Mouse (Mus musculus) layer of hippocampus, adult 8-10 months (tissue): ENCODE data around the gene Farp2. TPM values are rescaled to one million over a fixed set of nuclear protein-coding genes. Genes with fewer than 3 reads are reported as not detected.

Source experiments
- DNase-seq, 2 experiments: peaks; one replicate each; pipeline ENCODE4 v3.0.0; 2022; ENCODE audit warnings: low spot score in 2 of 2
- total RNA-seq, 4 experiments: library from RNA; stranded (reverse); gene quantifications; 2 replicates each; pipeline ENCODE4 v1.2.4; 2022

Farp2 gene
- total RNA-seq, 4 experiments from 2014 or later = 12.2 to 14.6 (median 13.8) TPM

DNA sequence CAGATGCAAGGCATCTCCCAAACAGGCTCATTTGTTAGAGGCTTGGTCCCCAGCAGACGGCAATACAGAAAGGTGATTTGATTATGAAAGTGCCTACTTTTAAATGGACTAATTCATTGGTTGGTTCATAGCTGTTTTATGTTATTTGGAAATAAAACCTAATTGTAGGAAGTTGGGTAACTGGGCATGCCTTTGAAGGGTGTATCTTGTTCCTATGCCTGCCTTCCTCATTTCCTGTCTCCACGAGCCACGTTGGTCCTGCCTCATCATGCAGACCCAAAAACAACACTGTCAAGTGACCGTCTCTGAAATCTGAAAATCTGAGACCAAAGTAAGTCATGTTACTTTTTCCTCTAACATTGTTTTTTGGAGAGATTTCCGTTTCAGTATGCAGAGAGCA lies 39.5 kb downstream of the Farp2 start:
- no peak for DNase-seq

DNA sequence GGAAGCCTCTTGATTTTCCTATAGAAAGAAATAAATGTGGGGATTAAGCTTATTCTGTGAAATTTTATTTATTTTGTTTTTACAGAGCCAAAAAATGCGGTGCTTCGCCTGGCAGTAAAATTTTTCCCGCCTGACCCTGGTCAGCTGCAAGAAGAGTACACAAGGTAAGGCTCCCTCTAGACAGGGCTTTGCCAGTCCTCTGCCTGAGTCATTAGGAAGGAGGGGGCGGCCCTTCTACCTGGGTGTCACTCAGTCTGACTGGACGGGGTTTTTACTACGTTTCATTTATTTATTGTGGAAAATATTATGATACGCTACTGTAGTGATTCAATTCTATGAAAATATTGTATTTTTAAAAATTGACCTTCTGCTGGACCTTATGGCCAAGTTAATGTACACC lies 51.3 kb downstream of the Farp2 start:
- no peak for DNase-seq

DNA sequence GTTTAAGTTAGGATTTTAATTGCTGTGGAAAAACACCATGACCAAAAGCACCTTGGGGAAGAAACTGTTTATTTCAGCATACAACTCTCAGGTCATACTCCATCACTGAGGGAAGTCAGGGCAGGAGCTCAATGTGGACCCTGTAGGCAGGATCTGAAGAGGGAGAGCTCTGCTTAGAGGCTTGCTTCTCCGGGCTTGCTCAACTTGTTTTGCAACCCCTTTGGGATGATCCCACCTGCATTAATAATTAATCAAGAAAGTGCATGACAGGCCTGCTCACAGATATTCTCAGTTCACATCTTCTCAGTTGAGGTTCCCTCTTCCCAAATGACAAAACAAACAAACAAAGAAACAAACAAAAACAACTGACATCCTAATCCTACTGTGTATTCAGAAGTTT lies 51.8 kb downstream of the Farp2 start:
- DNase-seq = no peak

DNA sequence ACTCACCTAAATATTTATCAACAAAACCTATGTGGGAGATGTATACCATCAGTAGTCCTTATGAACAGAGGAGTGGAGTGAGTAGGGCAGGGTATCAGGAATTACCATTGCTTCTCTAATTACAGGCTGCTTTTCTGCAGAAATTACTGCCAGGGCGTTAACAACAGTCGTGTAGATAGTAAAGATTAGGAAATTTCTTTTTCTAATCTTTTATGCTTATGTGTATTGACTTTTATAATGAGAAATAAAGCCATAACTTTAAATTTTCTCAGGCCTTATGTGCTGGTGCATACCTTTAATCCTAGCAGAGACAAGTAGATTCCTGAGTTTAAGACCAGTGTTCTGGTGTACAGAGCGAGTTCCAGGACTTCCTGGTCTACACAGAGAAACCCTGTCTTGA lies 52.9 kb downstream of the Farp2 start:
- DNase-seq = no peak

DNA sequence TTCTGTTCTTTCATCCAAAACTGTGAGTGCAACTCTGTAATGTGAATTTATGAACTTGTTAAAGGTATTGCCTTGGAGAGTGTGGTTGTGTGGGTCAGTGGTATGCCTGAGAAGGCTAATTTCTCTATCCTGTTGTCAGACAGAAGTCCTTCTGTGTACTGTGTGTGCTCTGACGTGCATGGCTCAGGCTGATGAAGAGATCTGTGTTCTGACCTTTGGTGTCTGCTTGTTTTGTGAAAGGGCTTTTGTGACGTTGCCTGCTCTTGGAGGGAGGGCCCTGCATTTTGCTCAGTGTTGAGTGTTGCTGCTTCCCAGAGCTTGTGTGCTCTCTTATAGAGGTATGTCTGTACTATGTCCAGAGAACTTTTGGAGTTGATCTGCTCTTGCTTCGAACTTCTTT lies 55.1 kb downstream of the Farp2 start:
- DNase-seq = no peak

DNA sequence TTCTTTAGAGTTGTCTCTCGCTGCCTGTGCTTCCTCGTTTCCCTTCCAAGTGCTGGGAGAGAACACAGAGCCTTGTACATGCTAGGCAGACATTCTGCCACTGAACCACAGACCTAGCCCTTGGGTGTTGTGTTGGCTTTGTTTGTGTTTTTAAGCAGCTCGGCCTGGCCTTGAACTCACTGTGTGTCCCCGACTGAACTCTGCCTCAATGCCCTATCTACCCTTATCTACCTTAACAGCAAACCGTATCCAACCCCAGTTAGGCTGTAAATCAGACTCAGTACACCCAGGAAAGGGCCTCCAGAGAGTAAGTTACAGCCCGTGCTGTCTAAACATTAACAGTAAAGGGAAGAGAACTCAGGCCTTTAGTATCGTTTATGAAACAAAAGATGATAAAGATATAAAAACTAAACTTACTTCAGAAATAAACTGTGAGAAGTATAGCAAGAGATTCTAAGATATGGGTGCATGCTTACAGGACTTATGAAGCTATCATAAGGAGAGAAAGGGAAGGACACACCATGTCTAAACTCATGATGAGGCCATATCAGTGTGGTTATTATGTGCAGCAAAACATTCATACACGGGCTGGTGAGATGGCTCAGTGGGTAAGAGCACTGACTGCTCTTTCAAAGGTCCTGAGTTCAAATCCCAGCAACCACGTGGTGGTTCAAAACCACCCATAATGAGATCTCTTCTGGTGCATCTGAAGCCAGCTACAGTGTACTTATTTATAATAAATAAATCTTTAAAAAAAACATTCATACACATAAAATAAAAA lies 56.0 kb downstream of the Farp2 start:
- no peak for DNase-seq

DNA sequence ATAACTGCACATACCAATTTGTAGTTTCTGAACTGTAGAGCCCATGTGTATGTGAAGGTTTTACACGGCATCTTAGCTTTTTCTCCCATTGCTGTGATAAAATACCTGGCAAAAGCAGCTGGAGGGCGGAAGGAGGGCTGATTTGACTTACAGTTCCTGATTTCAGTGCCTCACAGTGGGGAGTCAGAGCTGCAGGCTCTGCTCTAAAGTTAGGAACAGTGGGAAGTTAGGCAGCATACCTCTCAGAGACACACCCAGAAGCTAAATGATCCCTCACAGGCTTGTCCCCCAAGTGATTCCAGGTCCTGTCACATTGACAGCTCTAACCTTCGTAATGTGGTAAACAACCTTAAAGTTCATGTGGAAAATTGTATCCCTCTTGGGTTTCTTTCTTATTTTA lies 65.2 kb downstream of the Farp2 start:
- DNase-seq = no peak

DNA sequence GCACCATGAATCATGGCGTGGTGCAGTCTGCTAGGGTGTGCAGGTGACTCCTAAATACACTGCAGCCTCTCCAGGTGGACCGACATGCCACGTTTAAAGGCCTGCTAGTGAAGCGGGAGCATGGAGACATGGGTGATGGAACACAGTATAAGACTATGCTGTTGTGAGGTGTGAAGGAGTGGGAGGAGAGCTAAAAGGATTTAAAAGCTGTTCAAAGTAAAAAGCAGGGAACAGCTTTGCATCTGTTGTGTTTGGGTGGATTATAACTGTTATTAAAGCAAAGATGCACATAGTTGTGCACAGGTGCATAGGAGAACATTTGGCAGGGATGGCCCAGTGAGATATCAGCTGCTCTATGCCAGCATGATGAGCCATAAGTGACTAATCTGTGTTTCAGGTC lies 66.0 kb downstream of the Farp2 start:
- peak; percentile 54 to 61 for DNase-seq

DNA sequence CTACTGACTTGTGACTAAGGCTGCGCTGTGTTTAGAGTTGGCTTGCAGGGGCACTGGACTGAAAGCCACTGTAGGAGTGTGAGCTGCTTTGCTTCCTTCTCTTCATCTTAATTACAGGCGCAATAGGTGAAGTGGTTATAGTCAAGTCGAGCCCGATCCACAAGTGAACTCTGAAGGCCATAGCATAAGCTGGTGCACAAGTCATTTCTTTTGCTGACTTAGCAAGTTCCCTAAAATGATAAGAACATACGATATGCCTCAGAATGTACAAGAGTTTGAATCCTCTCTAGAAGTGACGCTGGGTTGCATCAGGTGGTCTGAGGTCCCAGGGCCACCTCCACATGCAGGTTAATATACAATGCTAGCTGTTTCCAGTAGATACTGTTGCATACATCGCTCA lies 69.7 kb downstream of the Farp2 start:
- DNase-seq = no peak

DNA sequence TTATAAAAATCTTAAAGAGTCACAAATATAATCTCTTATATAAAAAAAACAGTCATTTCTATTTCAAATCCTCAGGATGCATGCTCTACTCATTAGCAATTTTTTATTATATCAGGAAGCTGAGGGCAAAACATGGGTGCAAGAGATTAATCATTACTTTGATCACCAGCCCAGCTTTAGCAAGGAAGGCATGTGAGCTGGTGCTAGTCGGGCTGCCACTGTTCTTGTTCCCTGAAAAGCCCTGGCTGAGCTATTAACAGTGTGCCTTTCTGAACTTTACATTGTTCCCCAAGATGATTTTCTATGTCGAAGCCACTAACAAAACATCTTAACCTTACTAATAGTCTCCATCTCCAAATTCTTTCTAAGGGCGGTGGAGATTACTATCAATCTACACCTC lies 76.5 kb downstream of the Farp2 start:
- no peak for DNase-seq

DNA sequence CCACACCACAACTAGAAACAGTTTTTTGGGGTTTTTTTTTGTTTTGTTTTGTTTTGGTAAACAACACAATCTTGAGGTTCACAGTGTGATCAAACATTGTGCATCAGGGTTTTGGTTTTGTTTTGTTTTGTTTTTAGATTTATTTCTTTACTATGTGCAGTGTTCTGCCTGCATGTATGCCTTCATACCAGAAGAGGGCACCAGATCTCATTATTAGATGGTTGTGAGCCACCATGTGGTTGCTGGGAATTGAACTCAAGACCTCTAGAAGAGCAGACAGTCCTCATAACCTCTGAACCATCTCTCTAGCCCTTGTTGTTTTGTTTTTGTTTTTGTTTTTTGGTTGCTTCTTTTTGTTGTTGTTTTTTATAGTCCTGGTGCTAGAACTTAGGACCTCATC lies 82.1 kb downstream of the Farp2 start:
- DNase-seq = no peak

DNA sequence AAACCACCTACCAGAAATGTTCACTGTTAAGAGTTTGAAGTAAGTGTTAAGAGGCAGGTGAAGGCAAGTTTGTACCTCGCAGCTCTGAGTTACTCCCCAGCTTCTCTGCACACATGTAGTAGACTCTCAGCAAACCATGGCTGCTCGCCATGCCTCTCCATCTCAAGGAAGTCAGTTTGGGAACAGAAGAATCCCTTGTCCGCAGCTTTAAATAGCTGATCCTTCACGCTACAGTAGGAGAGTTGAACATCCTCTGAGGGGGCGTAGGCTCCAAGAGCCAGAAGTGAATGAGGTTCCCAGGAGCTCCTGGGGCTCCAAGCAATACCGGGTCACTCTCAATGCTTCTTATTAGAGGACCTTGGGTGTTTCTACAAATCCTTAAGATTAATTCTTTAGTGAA lies 84.0 kb downstream of the Farp2 start:
- no peak for DNase-seq

DNA sequence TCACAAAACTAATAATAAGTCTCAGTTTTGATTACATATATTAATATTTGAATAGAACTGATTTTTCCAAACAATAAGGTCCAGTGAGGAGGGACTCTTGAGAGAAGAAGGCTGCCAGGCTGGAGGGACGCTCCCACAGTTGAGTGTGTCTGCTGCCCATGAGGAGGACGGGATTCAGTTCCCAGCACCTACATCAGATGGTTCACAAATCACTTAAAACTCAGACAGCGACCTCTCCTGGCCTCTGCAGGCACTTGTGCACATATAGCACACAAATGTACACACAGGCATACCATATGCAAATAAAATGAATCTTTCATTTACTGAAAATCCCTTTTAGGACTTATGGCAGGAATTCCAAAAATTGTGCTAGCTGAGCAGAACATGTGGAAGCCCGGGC lies 91.0 kb downstream of the Farp2 start:
- no peak for DNase-seq

DNA sequence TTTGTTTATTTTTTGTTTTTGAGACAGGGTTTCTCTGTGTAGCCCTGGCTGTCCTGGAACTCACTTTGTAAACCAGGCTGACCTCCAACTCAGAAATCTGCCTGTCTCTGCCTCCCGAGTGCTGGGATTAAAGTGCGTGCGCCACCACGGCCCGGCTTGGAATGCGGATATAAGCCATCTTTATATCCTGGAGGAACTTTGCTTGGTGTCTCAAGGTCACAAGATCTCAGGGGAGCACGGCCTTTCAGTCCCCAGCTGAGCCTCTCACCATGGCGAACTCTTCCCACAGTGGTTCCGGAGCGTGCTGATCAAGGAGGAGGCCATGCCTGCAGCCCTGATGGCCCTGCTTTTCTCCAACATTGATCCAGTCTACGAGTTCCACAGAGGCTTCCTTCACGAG lies 92.0 kb downstream of the Farp2 start:
- DNase-seq = no peak

DNA sequence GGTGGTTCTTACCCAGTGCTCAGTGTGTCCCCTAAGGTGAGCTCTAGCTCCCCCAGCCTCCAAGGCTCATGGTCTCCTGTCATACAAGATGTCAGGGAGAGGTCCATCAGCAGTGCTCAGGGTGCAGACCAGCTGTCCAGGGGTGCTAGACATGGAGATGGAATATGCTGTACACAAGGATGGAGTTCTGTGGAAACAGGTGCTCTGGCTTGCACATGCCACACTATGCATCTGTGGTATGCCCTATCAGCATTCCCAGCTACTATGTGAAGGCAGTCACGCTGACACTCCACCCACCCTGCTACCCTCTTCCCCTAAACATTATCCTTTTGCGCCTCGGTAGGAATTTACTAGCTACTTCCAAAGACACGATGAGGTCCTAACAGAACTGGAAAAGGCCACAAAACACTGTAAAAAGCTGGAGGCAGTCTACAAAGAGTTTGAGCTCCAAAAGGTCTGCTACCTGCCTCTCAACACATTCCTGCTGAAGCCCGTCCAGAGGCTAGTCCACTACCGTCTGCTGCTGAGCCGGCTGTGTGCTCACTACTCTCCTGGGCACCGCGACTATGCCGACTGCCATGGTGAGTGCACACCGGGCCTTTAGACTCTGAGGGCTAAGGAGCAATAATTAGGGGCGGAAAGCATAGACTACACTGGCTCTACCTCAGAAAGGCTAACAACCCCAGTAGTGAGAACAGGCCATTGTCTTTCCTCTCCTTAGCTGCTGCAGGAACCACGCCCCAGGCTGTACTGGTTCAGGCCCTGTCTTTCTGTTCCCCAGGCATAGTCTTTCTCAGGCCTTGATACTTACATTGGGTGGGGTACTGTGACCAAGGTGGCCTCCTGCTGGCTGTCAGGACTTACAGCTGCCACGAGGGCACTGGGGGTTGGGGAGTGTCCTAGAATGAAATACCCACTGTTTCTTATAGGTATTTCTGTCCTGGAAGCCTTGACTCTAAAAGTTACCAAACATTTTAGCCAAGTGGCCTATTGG lies 95.5 kb downstream of the Farp2 start:
- no peak for DNase-seq

DNA sequence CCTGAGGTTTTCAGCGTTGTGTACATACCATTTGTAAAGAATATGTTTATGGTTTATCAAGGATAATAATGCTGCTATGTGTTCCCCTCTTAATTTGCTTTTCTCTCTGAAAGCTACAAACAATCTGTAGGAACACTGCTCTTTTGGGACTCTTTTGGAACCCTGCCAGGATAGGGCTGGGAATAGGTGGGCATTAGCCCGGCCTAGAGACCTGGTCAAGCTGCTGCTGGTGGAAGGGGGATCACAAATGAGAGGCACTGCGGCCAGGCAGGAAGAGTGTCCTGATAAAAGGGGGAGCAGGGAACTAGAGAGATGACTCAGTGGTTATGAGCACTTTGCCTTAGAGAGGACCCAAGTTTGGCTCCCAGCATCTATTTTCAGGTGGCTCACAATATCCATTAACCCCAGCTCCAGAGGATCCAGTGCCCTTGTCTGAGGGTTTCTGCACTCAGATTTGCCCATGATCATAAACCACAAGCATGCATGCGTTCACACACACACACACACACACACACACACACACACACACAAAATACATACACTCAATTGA lies 96.9 kb downstream of the Farp2 start:
- no peak for DNase-seq

DNA sequence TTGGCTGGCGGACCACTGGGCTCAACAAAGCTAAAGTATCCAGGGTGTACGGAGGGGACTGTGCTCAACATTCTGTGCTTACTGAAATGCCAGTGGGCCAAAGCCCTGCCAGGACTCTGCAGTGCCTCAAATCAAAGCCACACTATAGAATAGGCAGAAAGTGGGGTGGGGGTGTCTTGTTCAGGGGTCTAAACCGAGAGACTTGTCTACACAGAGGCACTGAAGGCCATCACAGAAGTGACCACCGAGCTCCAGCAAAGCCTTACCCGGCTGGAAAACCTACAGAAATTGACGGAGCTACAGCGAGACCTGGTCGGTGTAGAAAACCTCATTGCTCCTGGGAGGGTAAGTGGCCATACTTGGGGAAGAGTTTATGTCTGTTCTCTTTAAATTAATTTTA lies 97.9 kb downstream of the Farp2 start:
- DNase-seq = no peak

DNA sequence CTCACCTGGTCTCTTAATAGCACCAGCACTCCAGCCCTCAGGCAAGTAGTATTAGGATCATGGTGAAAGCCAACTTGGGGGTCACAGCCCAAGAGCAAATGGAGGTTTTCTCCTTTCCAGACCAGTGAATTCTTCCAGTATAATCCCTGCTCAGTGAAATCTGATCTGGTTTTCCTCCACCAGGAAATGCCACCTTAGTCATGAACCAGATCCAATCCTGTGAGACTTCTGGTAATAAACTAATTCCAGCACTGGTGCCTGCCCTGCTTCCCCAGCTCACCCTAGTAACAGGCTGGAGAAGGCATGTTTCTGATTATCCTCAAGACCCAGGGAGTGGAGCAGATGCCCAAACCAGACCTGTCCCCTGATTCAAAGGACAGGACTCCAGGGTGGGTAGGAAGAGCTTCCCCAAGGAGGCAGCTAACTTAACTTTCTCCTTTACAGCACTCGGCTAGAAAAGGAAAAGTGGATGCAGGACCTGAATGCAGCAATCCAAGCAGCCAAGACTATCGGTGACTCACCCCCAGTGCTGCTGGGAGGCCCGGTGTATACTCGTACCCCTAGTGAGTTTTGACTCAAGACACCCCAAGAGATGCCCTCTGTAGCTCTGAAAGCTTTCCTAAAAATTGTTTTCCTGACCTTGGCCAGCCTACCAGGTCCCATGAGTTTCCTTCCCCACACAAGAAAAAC lies 106.3 kb downstream of the Farp2 start:
- DNase-seq = no peak

DNA sequence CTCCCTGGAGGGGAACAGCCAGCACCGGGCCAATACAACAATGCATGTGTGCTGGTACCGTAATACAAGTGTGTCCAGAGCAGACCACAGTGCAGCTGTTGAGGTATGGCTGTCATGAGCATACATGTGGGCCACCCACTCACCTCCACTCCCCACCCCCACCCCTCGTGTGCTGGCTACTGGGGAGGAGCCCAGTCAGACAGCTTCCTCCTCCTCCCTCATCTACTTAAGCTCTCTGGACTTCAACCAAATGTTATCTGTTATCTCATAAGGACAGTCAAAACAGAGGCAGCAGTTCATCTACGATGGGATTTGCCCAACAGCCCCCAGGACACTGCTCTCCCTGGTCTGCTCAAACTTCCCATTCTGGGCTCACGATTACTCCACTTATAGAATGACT lies 107.1 kb downstream of the Farp2 start:
- DNase-seq = no peak

DNA sequence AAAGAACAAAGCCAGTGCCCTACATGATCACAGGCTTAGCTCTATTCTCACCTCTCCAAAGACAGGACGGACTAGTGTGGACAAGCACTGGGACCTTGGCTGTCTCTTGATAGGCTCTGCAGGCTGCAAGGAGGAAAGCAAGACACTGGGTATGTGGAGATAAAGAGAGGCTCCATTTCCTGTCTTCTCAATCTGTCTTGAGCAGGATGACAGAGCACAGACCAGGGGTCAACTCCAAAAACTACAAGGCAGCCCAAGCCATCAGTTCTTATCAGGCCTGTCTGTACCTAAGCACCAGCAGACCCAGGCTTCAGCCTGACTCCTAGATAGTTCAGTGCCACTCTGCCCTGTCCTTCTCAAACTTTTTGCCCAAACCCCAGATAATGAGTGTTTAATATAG lies 112.6 kb downstream of the Farp2 start:
- no peak for DNase-seq

DNA sequence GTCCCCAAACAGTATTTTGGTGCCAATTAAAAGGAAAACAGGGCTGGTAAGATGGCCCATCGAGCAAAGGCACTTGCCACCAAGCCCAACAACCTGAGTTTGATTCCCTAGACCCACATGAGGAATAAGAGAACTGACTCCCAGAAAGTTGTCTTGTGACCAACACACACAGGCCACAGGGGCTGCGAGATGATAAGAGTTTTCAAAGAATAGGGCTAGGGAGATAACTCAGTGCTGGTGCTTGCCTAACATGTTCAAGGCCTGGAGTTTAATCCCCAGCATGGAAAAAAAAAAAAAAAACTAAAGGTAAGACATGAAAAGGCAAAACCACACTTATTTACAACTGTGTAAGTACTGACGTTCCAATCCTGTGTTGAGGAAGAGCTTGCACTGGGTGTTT lies 118.9 kb downstream of the Farp2 start:
- DNase-seq = no peak

DNA sequence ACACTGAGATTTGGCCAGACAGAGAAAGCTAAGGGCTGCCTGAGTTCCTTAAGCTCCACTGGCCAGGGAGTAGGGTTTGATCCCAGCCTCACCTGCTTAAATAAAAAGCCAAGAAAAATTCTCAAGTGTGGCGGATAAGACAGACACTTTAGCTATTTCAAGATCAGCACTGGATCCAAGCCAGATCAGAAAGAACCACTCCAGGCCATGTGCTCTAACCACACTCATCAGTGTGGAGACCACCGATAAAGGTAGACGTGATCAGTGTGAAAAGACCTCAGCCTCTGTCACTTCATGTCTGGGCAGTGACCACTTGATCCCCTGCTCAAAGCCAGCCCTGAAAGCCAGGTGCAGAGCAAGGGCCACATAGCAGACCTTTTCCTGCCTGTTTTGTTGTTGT lies 120.8 kb downstream of the Farp2 start:
- no peak for DNase-seq
